Mouse (Mus musculus) intestine, postnatal 0 days (tissue): ENCODE measurements around the gene Rftn1. TPM values are rescaled to one million over a fixed set of nuclear protein-coding genes. Genes with fewer than 3 reads are reported as not detected.

Experiments used
- ATAC-seq: fragments of 200-750 bp; cut with Nextera tagmentation; 2 replicates; pipeline ENCODE4 v1.8.0; 2017; ENCODE audit warnings: mild to moderate bottlenecking, moderate TSS enrichment, moderate library complexity
- H3K27ac ChIP-seq: fragments of 300-500 bp; sonication (generic); 2 replicates; pipeline ENCODE4 v1.5.1; 2014; ENCODE audit warnings: mild to moderate bottlenecking, low read depth, low read length, moderate library complexity
- H3K27me3 ChIP-seq: fragments of 300-500 bp; sonication (generic); replicated peaks from 2 replicates; pipeline ENCODE4 v1.6.1; 2014; ENCODE audit warnings: low read length, mixed read lengths; ENCODE audit not compliant: control insufficient read depth, insufficient read depth
- H3K36me3 ChIP-seq: fragments of 300-500 bp; sonication (generic); 2 replicates; pipeline ENCODE4 v1.6.1; 2014; ENCODE audit warnings: mild to moderate bottlenecking, moderate library complexity; ENCODE audit not compliant: control insufficient read depth, insufficient read depth
- H3K4me1 ChIP-seq: fragments of 300-500 bp; sonication (generic); replicated peaks from 2 replicates; pipeline ENCODE4 v1.6.1; 2014; ENCODE audit warnings: antibody characterized with exemption, low read length, mixed read lengths; ENCODE audit not compliant: control insufficient read depth, insufficient read depth
- H3K4me2 ChIP-seq: fragments of 300-500 bp; sonication (generic); replicated peaks from 2 replicates; pipeline ENCODE4 v1.6.1; 2014; ENCODE audit warnings: low read depth, mild to moderate bottlenecking, moderate library complexity
- H3K4me3 ChIP-seq: fragments of 300-500 bp; sonication (generic); 2 replicates; pipeline ENCODE4 v1.5.1; 2014; ENCODE audit warnings: low read depth, low read length
- H3K9ac ChIP-seq: fragments of 300-500 bp; sonication (generic); 2 replicates; pipeline ENCODE4 v1.6.1; 2014; ENCODE audit warnings: mild to moderate bottlenecking, low read depth, low read length
- H3K9me3 ChIP-seq: fragments of 300-500 bp; sonication (generic); 2 replicates; pipeline ENCODE4 v1.6.1; 2016; ENCODE audit warnings: mixed run types; ENCODE audit not compliant: control insufficient read depth
- CTCF ChIP-seq: sonication (generic); IDR thresholded peaks from 2 replicates; pipeline ENCODE4 v1.5.1; 2016; ENCODE audit warnings: low read depth, mild to moderate bottlenecking, control low read depth, antibody characterized with exemption, moderate library complexity
- WGBS: fragments of 180-500 bp; shearing (Covaris S2); extraction: QIAGEN DNeasy Blood & Tissue Kit; methylation state at CpG from one replicate; pipeline ENCODE4 v1.1.7; 2014; 5-methylcytosine and 5-hydroxymethylcytosine counted together
- polyA plus RNA-seq: library from polyadenylated mRNA; unstranded; fragments of >200 nt; fragmentation: Nextera tagmentation; extraction: Ambion mirVana; gene quantifications from 2 replicates; pipeline ENCODE4 v1.2.1, GENCODE M21; 2015

The Rftn1 gene
- polyA plus RNA-seq, 1 experiment from 2014 or later, result 7.1 TPM

GRCm38 (mm10) chr17:50084721-50085120 lies 105.8 kb downstream of the Rftn1 start:
- Histone ChIP-seq H3K9me3 (no peaks in the 10 kb centered on the region), H3K9ac (no peak overlapping the region), H3K27ac (no peak overlapping the region), H3K4me3 (no peak overlapping the region), H3K36me3 (no peaks in the 10 kb centered on the region; the same call in 1 of the 2 replicates), H3K4me1 (no peaks in the 10 kb centered on the region), H3K4me2 (no peak overlapping the region), H3K27me3 (no peaks in the 10 kb centered on the region)
- ATAC-seq, result no peak
- TF ChIP-seq CTCF, result no peak
- 88% methylated on average over 6 of the region's 6 CpGs for WGBS

- TF ChIP-seq CTCF, result no peak
- ATAC-seq, result no peak
- 83% methylated on average over 4 of the region's 4 CpGs for WGBS
- no peaks in the 10 kb centered on the region; the same call in 1 of the 2 replicates for H3K36me3 ChIP-seq
- H3K4me3 ChIP-seq, result no peak overlapping the region
- no peaks in the 10 kb centered on the region for H3K27me3 ChIP-seq
- H3K27ac ChIP-seq, result no peak overlapping the region
- H3K4me1 ChIP-seq, result no peaks in the 10 kb centered on the region
- no peaks in the 10 kb centered on the region for H3K9me3 ChIP-seq
- no peak overlapping the region for H3K9ac ChIP-seq
- H3K4me2 ChIP-seq, result no peak overlapping the region
Observed at GRCm38 (mm10) chr17:50083937-50084336, 106.5 kb downstream of the Rftn1 start.

DNA sequence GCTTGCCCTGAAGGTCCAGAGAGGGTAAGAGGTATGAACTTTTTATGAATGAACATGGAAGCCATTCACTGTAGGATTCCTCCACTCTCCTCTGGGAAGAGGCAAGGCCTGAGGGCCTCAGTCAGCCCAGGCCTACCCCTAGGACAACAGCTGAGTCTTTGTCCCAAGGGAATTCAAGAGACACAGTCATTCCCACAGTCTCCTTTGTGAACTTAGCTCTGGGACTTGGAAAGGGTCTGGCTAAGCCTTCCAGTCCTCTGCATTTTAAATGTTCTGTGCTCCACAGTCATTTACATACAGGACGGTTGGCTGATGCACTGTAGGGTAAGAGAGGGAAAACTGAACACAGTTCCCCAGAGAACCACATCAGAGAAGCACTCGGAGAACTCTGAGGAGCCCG lies 107.5 kb downstream of the Rftn1 start:
- no peak for ATAC-seq
- no peak overlapping the region for H3K4me2 ChIP-seq
- H3K4me1 ChIP-seq, result no peaks in the 10 kb centered on the region
- H3K36me3 ChIP-seq, result no peaks in the 10 kb centered on the region; the same call in 1 of the 2 replicates
- no peaks in the 10 kb centered on the region for H3K27me3 ChIP-seq
- 82% methylated on average over 3 of the region's 3 CpGs for WGBS
- no peak overlapping the region for H3K9ac ChIP-seq
- no peak overlapping the region for H3K27ac ChIP-seq
- H3K4me3 ChIP-seq, result no peak overlapping the region
- TF ChIP-seq CTCF, result no peak
- no peaks in the 10 kb centered on the region for H3K9me3 ChIP-seq

DNA sequence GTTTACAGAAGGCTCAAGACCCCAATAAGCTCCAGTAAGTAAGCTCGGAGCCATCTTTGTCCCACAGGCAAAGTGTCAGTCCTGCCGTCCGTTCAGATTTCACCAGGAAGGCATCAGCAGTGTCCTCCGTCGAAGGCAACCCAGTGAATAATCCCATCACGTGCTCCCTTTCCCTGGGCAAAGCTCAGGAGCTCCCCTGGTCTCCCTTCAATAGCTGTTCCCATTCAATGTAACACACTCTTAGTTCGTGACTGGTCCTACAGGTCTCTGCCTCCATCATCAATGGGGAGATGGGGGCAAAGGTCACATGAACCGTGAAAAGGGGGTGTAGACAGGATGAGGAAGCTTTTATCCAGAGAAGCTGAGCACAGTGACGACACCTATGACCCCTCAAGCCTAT lies 108.8 kb downstream of the Rftn1 start:
- H3K4me3 ChIP-seq, result no peak overlapping the region
- no peaks in the 10 kb centered on the region; the same call in 1 of the 2 replicates for H3K36me3 ChIP-seq
- H3K9ac ChIP-seq, result no peak overlapping the region
- H3K4me2 ChIP-seq, result no peak overlapping the region
- no peak for ATAC-seq
- H3K27ac ChIP-seq, result no peak overlapping the region
- H3K4me1 ChIP-seq, result no peaks in the 10 kb centered on the region
- no peaks in the 10 kb centered on the region for H3K9me3 ChIP-seq
- WGBS, result 66% methylated on average over 9 of the region's 9 CpGs
- TF ChIP-seq CTCF, result no peak
- no peaks in the 10 kb centered on the region for H3K27me3 ChIP-seq

DNA sequence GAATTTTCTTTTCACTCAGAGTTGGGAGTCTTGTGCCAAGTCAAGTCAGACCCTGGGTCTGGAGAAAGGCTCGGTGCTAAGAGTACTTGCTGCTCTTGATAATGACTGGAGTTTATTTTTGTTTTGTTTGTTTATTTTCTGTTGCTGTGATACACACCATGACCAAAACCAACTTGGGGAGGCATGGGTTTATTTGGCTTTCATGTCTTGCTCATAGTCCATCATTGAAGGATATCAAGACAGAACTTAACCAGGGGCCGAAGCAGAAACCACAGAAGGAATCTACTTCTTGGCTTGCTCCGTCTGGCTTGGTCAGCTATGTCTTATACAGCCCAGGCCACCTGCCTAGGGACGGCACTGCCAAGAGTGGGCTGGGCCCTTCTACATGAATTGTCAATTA lies 109.5 kb downstream of the Rftn1 start:
- no peaks in the 10 kb centered on the region for H3K9me3 ChIP-seq
- H3K4me3 ChIP-seq, result no peak overlapping the region
- WGBS, result 83% methylated on average over 4 of the region's 4 CpGs
- no peak for ATAC-seq
- no peak overlapping the region for H3K27ac ChIP-seq
- no peaks in the 10 kb centered on the region for H3K4me1 ChIP-seq
- TF ChIP-seq CTCF, result no peak
- no peak overlapping the region for H3K4me2 ChIP-seq
- H3K27me3 ChIP-seq, result no peaks in the 10 kb centered on the region
- no peak overlapping the region for H3K9ac ChIP-seq
- no peaks in the 10 kb centered on the region; the same call in 1 of the 2 replicates for H3K36me3 ChIP-seq

- WGBS, result 95% methylated on average over 6 of the region's 6 CpGs
- H3K4me3 ChIP-seq, result no peak overlapping the region
- no peak overlapping the region for H3K27ac ChIP-seq
- no peak overlapping the region for H3K9ac ChIP-seq
- no peak for ATAC-seq
- TF ChIP-seq CTCF, result no peak
- no peak overlapping the region for H3K4me2 ChIP-seq
- H3K36me3 ChIP-seq, result no peaks in the 10 kb centered on the region; the same call in 1 of the 2 replicates
- no peaks in the 10 kb centered on the region for H3K4me1 ChIP-seq
- no peaks in the 10 kb centered on the region for H3K27me3 ChIP-seq
- H3K9me3 ChIP-seq, result no peaks in the 10 kb centered on the region
Observed at GRCm38 (mm10) chr17:50078749-50079148, 111.7 kb downstream of the Rftn1 start.
